Mouse (Mus musculus): ENCODE data around the gene Ggta1. TPM values are rescaled to one million over a fixed set of nuclear protein-coding genes. Genes with fewer than 3 reads are reported as not detected.
"Not testable (repeated sequence)": the region's sequence is repeated elsewhere in the genome, so short reads cannot be mapped to it uniquely, and the experiment has no call there.

Gene Ggta1
- polyA plus RNA-seq, 1 experiment = 7.1 TPM

- no peak for DNase-seq (ENCODE audit: low read depth)
- TF ChIP-seq CTCF (IDR thresholded peaks at IDR 0.05; ENCODE audit: borderline replicate concordance, extremely low read depth, insufficient read depth, insufficient read length) (no peak), POLR2A (IDR thresholded peaks at IDR 0.05; ENCODE audit: borderline replicate concordance, extremely low read depth, insufficient read depth, insufficient read length, poor library complexity, severe bottlenecking) (no peak)
Observed at GRCm38 (mm10) chr2:35458421-35458820, 4.6 kb downstream of the Ggta1 start.

DNA sequence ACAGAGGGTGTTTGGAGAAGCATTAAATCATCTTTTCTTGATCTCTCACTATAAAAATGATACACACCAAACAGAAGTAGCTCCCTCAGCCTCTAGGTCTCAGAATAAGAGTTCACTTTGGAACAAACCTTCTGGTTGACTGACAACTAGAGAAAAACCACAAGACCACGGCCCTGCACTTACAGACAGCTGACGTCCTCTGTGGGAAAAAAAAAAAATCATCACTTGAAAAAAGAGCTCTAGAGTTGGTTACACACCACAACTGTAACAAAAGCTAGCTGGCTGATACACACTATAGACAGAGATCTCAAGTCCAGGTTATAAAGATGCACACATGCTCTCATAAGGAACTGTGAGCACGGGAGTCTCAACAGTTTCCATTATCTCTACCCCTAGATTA lies 9.3 kb downstream of the Ggta1 start:
- no peak for TF ChIP-seq CTCF (IDR thresholded peaks at IDR 0.05; ENCODE audit: borderline replicate concordance, extremely low read depth, insufficient read depth, insufficient read length)
- no peak for DNase-seq (ENCODE audit: low read depth)

GRCm38 (mm10) chr2:35452695-35453094 lies 10.3 kb downstream of the Ggta1 start:
- DNase-seq (ENCODE audit: low read depth) = not testable (repeated sequence)

GRCm38 (mm10) chr2:35451484-35452050 lies 11.5 kb downstream of the Ggta1 start:
- no peak for DNase-seq (ENCODE audit: low read depth)
- TF ChIP-seq CTCF (IDR thresholded peaks at IDR 0.05; ENCODE audit: borderline replicate concordance, extremely low read depth, insufficient read depth, insufficient read length) (no peak), POLR2A (IDR thresholded peaks at IDR 0.05; ENCODE audit: borderline replicate concordance, extremely low read depth, insufficient read depth, insufficient read length, poor library complexity, severe bottlenecking) (no peak)

DNA sequence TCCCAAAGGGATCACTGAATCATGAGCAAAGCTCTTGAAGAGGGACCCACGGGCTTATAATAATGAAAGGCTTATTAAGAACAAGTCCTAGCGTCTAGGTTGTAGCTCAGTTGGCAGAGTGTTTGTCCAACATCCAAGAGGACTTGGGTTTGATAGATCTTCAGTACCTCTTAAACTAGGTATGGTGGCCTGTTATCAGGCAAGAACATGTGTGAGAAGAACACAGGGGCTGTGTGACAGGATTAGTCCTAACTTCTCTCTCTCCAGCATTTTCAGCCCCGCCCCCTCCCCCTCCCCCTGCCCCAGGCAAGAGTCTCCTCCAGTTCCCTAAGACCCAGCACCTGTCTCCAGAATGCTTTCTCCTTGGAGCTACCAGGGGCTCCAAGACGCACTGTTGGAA lies 12.2 kb downstream of the Ggta1 start:
- no peak for TF ChIP-seq CTCF (IDR thresholded peaks at IDR 0.05; ENCODE audit: borderline replicate concordance, extremely low read depth, insufficient read depth, insufficient read length)
- no peak for TF ChIP-seq POLR2A (IDR thresholded peaks at IDR 0.05; ENCODE audit: borderline replicate concordance, extremely low read depth, insufficient read depth, insufficient read length, poor library complexity, severe bottlenecking)
- no peak for DNase-seq (ENCODE audit: low read depth)

GRCm38 (mm10) chr2:35449687-35450622 lies 13.1 kb downstream of the Ggta1 start:
- TF ChIP-seq POLR2A (IDR thresholded peaks at IDR 0.05; ENCODE audit: borderline replicate concordance, extremely low read depth, insufficient read depth, insufficient read length, poor library complexity, severe bottlenecking) = no peak
- no peak for TF ChIP-seq CTCF (IDR thresholded peaks at IDR 0.05; ENCODE audit: borderline replicate concordance, extremely low read depth, insufficient read depth, insufficient read length)
- DNase-seq (ENCODE audit: low read depth) = no peak

DNA sequence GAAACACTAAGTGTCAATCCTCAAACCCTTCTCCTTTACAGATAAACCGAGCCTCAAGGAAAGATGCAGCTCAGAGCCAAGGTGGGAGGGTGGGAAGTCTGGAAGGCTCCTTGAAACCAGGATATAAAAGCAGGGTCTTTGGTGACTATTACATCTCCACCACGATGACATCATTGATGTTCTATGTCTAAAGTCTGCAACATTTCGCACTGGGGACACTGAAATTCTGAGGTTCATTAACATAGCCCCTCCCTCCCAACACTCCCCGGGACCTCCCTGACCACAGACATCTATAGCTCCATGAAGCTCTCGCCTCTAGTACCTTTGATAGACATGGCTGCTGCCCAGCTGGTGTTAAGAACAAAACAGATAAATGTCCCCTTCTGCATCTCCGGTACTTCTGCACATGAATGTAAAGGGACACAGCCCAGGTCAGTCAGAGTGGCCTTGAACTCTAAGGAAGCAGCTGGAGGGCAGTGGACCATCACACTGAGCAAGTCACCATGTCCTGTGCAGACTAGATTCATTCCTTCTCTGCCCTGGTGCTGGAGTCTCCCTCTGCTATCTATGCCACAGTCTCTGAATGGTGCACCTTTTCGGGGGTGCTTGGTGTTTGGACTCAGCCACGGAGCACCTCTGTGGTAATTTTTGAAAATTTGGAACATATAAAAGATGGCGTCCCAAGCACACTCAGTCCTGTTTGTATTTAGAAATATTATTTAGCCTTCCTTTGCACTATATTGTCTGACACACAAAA lies 13.9 kb downstream of the Ggta1 start:
- DNase-seq (ENCODE audit: low read depth) = no peak
- TF ChIP-seq CTCF (IDR thresholded peaks at IDR 0.05; ENCODE audit: borderline replicate concordance, extremely low read depth, insufficient read depth, insufficient read length) (no peak), POLR2A (IDR thresholded peaks at IDR 0.05; ENCODE audit: borderline replicate concordance, extremely low read depth, insufficient read depth, insufficient read length, poor library complexity, severe bottlenecking) (no peak)

GRCm38 (mm10) chr2:35448215-35448913 lies 14.7 kb downstream of the Ggta1 start:
- DNase-seq (ENCODE audit: low read depth) = peak; percentile 15

GRCm38 (mm10) chr2:35447453-35447852 lies 15.6 kb downstream of the Ggta1 start:
- no peak for DNase-seq (ENCODE audit: low read depth)
- no peak for TF ChIP-seq POLR2A (IDR thresholded peaks at IDR 0.05; ENCODE audit: borderline replicate concordance, extremely low read depth, insufficient read depth, insufficient read length, poor library complexity, severe bottlenecking)
- TF ChIP-seq CTCF (IDR thresholded peaks at IDR 0.05; ENCODE audit: borderline replicate concordance, extremely low read depth, insufficient read depth, insufficient read length) = no peak

More at GRCm38 (mm10) chr2:35448215-35448913, 14.7 kb downstream of the Ggta1 start:
- TF ChIP-seq CTCF (IDR thresholded peaks at IDR 0.05; ENCODE audit: borderline replicate concordance, extremely low read depth, insufficient read depth, insufficient read length) = no peak
- TF ChIP-seq POLR2A (IDR thresholded peaks at IDR 0.05; ENCODE audit: borderline replicate concordance, extremely low read depth, insufficient read depth, insufficient read length, poor library complexity, severe bottlenecking) = no peak

DNA sequence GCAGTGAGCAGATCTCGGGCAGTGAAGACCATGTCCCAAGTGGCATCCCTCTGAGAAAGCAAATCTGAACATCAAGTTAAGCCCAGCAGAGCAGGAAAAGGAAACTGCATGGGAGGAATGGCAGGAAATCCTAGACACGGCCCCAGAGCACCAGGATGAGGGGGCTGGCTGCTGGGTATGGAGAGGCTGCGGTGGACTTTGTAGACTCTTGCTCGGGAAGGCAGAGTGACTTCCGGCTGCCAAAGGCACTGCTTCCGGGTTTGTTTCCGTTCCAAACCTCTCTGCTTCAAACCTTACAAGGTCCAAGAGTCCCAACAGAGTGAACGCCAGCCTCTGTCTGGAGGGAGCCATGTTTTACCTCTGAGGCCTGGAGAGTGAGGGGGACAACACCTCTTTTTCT lies 16.2 kb downstream of the Ggta1 start:
- no peak for DNase-seq (ENCODE audit: low read depth)
- TF ChIP-seq POLR2A (IDR thresholded peaks at IDR 0.05; ENCODE audit: borderline replicate concordance, extremely low read depth, insufficient read depth, insufficient read length, poor library complexity, severe bottlenecking) (no peak), CTCF (IDR thresholded peaks at IDR 0.05; ENCODE audit: borderline replicate concordance, extremely low read depth, insufficient read depth, insufficient read length) (no peak)

DNA sequence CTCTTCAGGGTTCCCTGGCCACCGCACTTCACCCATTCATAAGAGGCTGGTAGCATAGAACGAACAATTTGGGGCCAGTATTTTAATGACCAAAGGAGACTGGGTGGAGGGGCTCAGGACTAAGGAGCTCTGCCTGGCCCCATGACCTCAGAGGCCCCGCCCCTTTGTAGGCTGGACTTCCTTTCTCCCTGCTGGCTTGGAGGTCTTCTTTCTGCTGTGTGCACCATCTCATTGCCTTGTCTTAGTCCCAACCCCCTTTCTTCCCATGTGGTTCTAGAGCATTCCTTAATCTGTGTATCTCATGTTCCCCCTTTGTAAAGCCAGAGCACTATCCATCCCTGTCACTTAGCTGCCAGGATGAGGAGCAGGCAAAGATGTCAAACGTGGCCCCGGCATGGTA lies 16.7 kb downstream of the Ggta1 start:
- no peak for DNase-seq (ENCODE audit: low read depth)
- TF ChIP-seq CTCF (IDR thresholded peaks at IDR 0.05; ENCODE audit: borderline replicate concordance, extremely low read depth, insufficient read depth, insufficient read length) = no peak

Data from brain, embryonic 14.5 days (tissue).